Mouse (Mus musculus): Measurements from ENCODE around the gene Gm11555. TPM values are rescaled to one million over a fixed set of nuclear protein-coding genes. Genes with fewer than 3 reads are reported as not detected.
"Not testable (repeated sequence)": the region's sequence is repeated elsewhere in the genome, so short reads cannot be mapped to it uniquely, and the experiment has no call there.

The Gm11555 gene
- total and polyA plus RNA-seq, 3 experiments, result not detected

DNA sequence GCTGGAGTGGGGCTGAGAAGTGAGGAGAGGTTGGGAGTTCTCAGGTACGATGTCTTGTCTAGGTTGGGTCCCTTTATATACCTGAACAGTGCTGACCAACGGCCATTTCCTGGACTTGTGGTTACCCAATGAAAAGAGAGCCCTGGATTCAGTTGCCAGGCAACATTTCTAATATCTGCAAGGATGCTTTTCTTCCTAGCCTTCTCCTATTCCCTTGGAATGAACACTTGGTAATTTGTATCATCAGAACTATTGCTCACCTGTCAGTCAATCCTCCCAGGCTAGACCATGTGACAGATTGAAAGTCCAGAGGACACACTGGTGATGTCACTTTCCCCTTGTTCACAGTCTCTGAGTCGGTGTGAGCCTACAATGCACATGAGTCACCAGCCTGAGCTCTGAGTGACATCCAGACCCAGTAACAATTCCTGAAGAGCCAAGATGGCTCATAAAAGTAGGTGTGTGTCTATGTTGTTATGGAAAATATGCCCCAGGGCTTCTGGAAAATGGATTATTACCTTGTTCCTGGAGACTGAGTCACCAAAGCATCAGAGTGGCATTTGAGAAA is 35.2 kb downstream of the Gm11555 start, which contains the start of gene Krtap2-4:
TSS of gene Krtap2-4 (minus strand) at position 51 of the 568 bp plus-strand sequence.
- no peaks in the 10 kb centered on the region for H3K9me3 ChIP-seq (replicated peaks; ENCODE audit: insufficient read depth, low read length)
- no peaks in the 10 kb centered on the region for H3K36me3 ChIP-seq (ENCODE audit: control insufficient read depth in 1 of 2, insufficient read depth in 2 of 2, low read length in 2 of 2)
- DNase-seq (ENCODE audit: low read depth, low spot score), result no peak
- H3K9ac ChIP-seq (ENCODE audit: control insufficient read depth, low read depth, low read length, poor library complexity, severe bottlenecking), result no peak within 1 kb of the TSS
- H3K4me3 ChIP-seq (ENCODE audit: control insufficient read depth in 1 of 2, insufficient read depth in 1 of 2, low read depth in 2 of 2, low read length in 2 of 2), result no peak within 1 kb of the TSS
- no peaks in the 10 kb centered on the region for H3K79me2 ChIP-seq (ENCODE audit: control insufficient read depth, insufficient read depth, low read length, poor library complexity)
- no peaks in the 10 kb centered on the region for H3K4me1 ChIP-seq (ENCODE audit: control insufficient read depth in 1 of 2, insufficient read depth in 2 of 2, low read length in 2 of 2)
- H3K27me3 ChIP-seq (ENCODE audit: control insufficient read depth in 1 of 2, insufficient read depth in 2 of 2, low read length in 2 of 2), result no peaks in the 10 kb centered on the region
- H3K27ac ChIP-seq (ENCODE audit: control insufficient read depth, low read depth, low read length), result no peak within 1 kb of the TSS
- no peak for TF ChIP-seq KAT2A (conservative IDR thresholded peaks at IDR 0.05; ENCODE audit: low read depth, low read length)
- TF ChIP-seq CHD1 (IDR thresholded peaks at IDR 0.05; ENCODE audit: low read depth, low read length), result no peak
- no peak for TF ChIP-seq CTCF (IDR thresholded peaks at IDR 0.05 in 2 of 3, conservative IDR thresholded peaks at IDR 0.05 in 1 of 3; ENCODE audit: control insufficient read depth in 1 of 3, insufficient read depth in 1 of 3, low read depth in 2 of 3, low read length in 3 of 3, poor library complexity in 1 of 3, severe bottlenecking in 1 of 3)
- no peak for TF ChIP-seq USF1 (IDR thresholded peaks at IDR 0.05; ENCODE audit: low read depth, low read length)
- no peak for TF ChIP-seq MAZ (IDR thresholded peaks at IDR 0.05; ENCODE audit: low read depth, low read length)
- no peak for TF ChIP-seq BHLHE40 (IDR thresholded peaks at IDR 0.05; ENCODE audit: borderline replicate concordance, low read depth, low read length)
- TF ChIP-seq RAD21 (IDR thresholded peaks at IDR 0.05; ENCODE audit: low read depth, low read length), result no peak
- no peak for TF ChIP-seq MYC (IDR thresholded peaks at IDR 0.05; ENCODE audit: low read depth, low read length)
- TF ChIP-seq UBTF (IDR thresholded peaks at IDR 0.05; ENCODE audit: borderline replicate concordance, insufficient read depth, low read depth, low read length), result no peak
- TF ChIP-seq RCOR1 (IDR thresholded peaks at IDR 0.05; ENCODE audit: low read depth, low read length), result no peak
- TF ChIP-seq MAFK (IDR thresholded peaks at IDR 0.05; ENCODE audit: borderline replicate concordance, low read depth, low read length), result no peak
- no peak for TF ChIP-seq CHD2 (IDR thresholded peaks at IDR 0.05; ENCODE audit: low read length)
- no peak for TF ChIP-seq SIN3A (IDR thresholded peaks at IDR 0.05; ENCODE audit: low read length)
- no peak for TF ChIP-seq GATA1 (IDR thresholded peaks at IDR 0.05; ENCODE audit: low read depth, low read length)
- TF ChIP-seq TAL1 (IDR thresholded peaks at IDR 0.05; ENCODE audit: low read length), result no peak

DNA sequence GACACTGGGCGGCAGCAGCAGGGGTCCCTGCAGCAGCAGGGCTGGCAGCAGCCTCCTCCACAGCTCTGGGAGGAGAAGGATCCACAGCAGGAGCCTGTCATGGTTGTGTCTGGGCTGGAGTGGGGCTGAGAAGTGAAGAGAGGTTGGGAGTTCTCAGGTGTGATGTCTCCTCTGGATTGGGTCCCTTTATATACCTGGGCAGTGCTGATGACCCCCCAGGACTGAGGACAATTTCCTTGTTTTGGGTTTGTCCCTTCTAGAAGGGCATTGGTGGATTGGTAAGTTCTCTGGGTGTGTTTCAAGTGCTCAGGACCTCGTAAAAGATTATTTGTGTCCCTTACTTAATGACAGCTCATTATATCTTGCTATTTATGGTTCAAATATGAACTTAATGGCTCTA is 39.9 kb downstream of the Gm11555 start, which contains the start of gene Gm11937:
TSS of gene Gm11937 (minus strand) at position 101 of the 400 bp plus-strand sequence.
- H3K9ac ChIP-seq (ENCODE audit: control insufficient read depth, low read depth, low read length, poor library complexity, severe bottlenecking); H3K4me3 ChIP-seq (ENCODE audit: control insufficient read depth in 1 of 2, insufficient read depth in 1 of 2, low read depth in 2 of 2, low read length in 2 of 2); H3K9me3 ChIP-seq (replicated peaks; ENCODE audit: insufficient read depth, low read length); DNase-seq (ENCODE audit: low read depth, low spot score); H3K4me1 ChIP-seq (ENCODE audit: control insufficient read depth in 1 of 2, insufficient read depth in 2 of 2, low read length in 2 of 2); H3K79me2 ChIP-seq (ENCODE audit: control insufficient read depth, insufficient read depth, low read length, poor library complexity); H3K27ac ChIP-seq (ENCODE audit: control insufficient read depth, low read depth, low read length); H3K27me3 ChIP-seq (ENCODE audit: control insufficient read depth in 1 of 2, insufficient read depth in 2 of 2, low read length in 2 of 2); H3K36me3 ChIP-seq (ENCODE audit: control insufficient read depth in 1 of 2, insufficient read depth in 2 of 2, low read length in 2 of 2): not testable (repeated sequence)

DNA sequence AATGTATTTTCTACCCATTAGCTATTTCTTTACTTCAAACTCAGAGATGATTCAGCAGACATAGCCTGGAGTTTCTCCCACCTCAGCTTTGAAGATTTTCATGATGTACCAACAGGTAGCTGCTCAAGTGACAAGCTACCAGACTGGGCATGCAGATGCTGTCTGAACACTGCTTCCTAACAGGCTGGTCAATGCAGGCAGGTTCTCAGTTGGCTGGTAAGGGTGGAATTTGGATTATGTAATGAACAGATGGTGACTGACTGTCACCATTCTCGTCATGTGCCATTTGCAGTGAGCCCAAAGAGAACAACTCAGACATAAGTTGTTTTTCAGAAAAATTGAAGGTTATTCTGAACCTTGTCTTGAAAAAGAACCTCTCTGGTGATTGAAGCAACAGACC is 40.9 kb downstream of the Gm11555 start:
- H3K9ac ChIP-seq (ENCODE audit: control insufficient read depth, low read depth, low read length, poor library complexity, severe bottlenecking), result no peak overlapping the region
- H3K27me3 ChIP-seq (ENCODE audit: control insufficient read depth in 1 of 2, insufficient read depth in 2 of 2, low read length in 2 of 2), result no peaks in the 10 kb centered on the region
- no peak overlapping the region for H3K4me3 ChIP-seq (ENCODE audit: control insufficient read depth in 1 of 2, insufficient read depth in 1 of 2, low read depth in 2 of 2, low read length in 2 of 2)

DNA sequence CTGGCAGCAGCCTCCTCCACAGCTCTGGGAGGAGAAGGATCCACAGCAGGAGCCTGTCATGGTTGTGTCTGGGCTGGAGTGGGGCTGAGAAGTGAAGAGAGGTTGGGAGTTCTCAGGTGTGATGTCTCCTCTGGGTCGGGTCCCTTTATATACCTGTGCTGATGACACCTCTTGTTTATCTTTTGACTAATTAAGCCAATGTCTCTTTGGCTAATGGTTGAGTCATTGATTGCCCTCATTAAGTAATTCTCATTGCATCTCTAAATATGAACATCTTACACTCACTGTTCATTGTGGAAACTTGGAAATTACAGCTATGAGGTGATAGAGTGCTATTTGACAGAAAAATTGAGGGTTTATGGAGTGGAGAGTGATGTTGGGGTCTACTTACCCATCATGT is 46.8 kb downstream of the Gm11555 start, which contains the start of gene Gm11938:
TSS of gene Gm11938 (minus strand) at position 101 of the 400 bp plus-strand sequence.
- not testable (repeated sequence) for H3K79me2 ChIP-seq (ENCODE audit: control insufficient read depth, insufficient read depth, low read length, poor library complexity); H3K4me1 ChIP-seq (ENCODE audit: control insufficient read depth in 1 of 2, insufficient read depth in 2 of 2, low read length in 2 of 2); H3K27ac ChIP-seq (ENCODE audit: control insufficient read depth, low read depth, low read length); H3K36me3 ChIP-seq (ENCODE audit: control insufficient read depth in 1 of 2, insufficient read depth in 2 of 2, low read length in 2 of 2); DNase-seq (ENCODE audit: low read depth, low spot score); H3K9me3 ChIP-seq (replicated peaks; ENCODE audit: insufficient read depth, low read length); H3K4me3 ChIP-seq (ENCODE audit: control insufficient read depth in 1 of 2, insufficient read depth in 1 of 2, low read depth in 2 of 2, low read length in 2 of 2); H3K9ac ChIP-seq (ENCODE audit: control insufficient read depth, low read depth, low read length, poor library complexity, severe bottlenecking); H3K27me3 ChIP-seq (ENCODE audit: control insufficient read depth in 1 of 2, insufficient read depth in 2 of 2, low read length in 2 of 2)

More for the DNA sequence above, 40.9 kb downstream of the Gm11555 start:
- Histone ChIP-seq H3K9me3 (replicated peaks; ENCODE audit: insufficient read depth, low read length) (no peaks in the 10 kb centered on the region), H3K4me1 (ENCODE audit: control insufficient read depth in 1 of 2, insufficient read depth in 2 of 2, low read length in 2 of 2) (no peaks in the 10 kb centered on the region), H3K27ac (ENCODE audit: control insufficient read depth, low read depth, low read length) (no peak overlapping the region), H3K36me3 (ENCODE audit: control insufficient read depth in 1 of 2, insufficient read depth in 2 of 2, low read length in 2 of 2) (no peaks in the 10 kb centered on the region), H3K79me2 (ENCODE audit: control insufficient read depth, insufficient read depth, low read length, poor library complexity) (no peaks in the 10 kb centered on the region)
- no peak for TF ChIP-seq UBTF (IDR thresholded peaks at IDR 0.05; ENCODE audit: borderline replicate concordance, insufficient read depth, low read depth, low read length)
- no peak for TF ChIP-seq ZNF384 (IDR thresholded peaks at IDR 0.05; ENCODE audit: low read depth, low read length)
- no peak for TF ChIP-seq SIN3A (IDR thresholded peaks at IDR 0.05; ENCODE audit: low read length)
- no peak for TF ChIP-seq JUND (IDR thresholded peaks at IDR 0.05; ENCODE audit: low read depth, low read length)
- TF ChIP-seq ETS1 (IDR thresholded peaks at IDR 0.05; ENCODE audit: low read depth, low read length), result no peak
- no peak for TF ChIP-seq POLR2AphosphoS2 (IDR thresholded peaks at IDR 0.05; ENCODE audit: low read length)
- TF ChIP-seq ZMIZ1 (IDR thresholded peaks at IDR 0.05; ENCODE audit: low read depth, low read length), result no peak
- no peak for TF ChIP-seq USF1 (IDR thresholded peaks at IDR 0.05; ENCODE audit: low read depth, low read length)
- TF ChIP-seq MYB (IDR thresholded peaks at IDR 0.05; ENCODE audit: low read depth, low read length), result no peak
- TF ChIP-seq ZC3H11A (IDR thresholded peaks at IDR 0.05; ENCODE audit: low read depth, low read length), result no peak
- DNase-seq (ENCODE audit: low read depth, low spot score), result no peak

Measured in MEL (cell line).